9 mouse cellular contexts compared by ENCODE assay signal in the genomic region with DNA sequence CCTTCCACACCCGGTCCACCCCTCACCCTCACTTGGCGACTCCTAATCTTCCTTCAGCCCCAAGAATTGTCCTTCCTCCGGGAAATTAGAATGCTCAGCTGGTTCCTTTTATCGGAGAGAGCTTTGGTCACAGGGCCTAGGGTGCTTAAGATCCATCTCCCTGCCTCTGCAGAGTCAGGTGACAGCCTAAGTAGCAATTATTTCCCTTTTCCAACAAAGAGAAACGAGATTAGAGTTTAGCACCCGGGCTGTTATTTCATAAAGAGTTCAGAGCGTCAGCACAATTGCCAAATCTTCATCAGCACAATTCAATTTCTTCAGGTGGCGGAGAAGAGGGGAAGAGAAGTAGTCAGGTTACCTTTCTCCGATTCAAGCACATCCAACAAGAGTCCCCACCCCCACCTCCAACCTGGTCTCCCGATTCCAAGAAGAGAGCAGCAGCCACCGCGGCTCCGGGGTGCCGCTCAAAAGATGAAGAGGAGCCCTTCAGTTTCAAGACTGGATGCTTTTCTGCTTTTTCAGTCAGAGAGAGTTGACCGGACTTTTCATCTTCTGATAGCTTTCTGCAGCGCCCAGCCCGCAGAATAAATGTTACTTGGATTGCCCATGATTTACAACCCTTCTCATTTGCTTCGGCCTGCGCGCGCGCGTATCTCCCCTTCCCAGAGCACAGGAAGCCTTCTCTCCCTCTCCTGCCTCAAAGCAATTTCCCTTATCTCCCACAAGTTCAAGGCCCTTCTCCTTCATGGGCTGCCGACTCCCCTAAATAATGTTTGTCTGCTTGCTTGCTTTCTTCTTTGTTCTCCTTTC. TPM values are rescaled to one million over a fixed set of nuclear protein-coding genes. Genes with fewer than 3 reads are reported as not detected.
A peak's percentile ranks its signal among the peaks of the same experiment; 100 is the strongest.
DNase-seq lines count a peak whose midpoint lies in the region; ATAC-seq and TF ChIP-seq lines count a peak whose summit lies in the region.
"Had no signal": no experiment of that assay in that cellular context is flagged by ENCODE, and none has a peak within 500 bp of the region (broad histone marks: within the 10 kb centered on the region; RNA-seq: fewer than 3 reads in every experiment).

No protein-coding gene starts in this region.

- ATAC-seq in cerebellum, adult (ENCODE audit: insufficient number of reproducible peaks, low FRiP score, low TSS enrichment), result no peak

- TF ChIP-seq CTCF in testis, adult 2 months (IDR thresholded peaks at IDR 0.05; ENCODE audit: control insufficient read depth, insufficient read depth, insufficient replicate concordance, low read depth, low read length), result no peak

- no peak overlapping the region for H3K27ac ChIP-seq in testis, adult 2 months (ENCODE audit: control insufficient read depth, insufficient read depth, low read depth, low read length)

- H3K27me3 ChIP-seq in testis, adult 2 months (ENCODE audit: control insufficient read depth, insufficient read depth, low read length), result no peaks in the 10 kb centered on the region

- H3K4me1 ChIP-seq in testis, adult 2 months (ENCODE audit: control insufficient read depth, insufficient read depth, low read length), result peaks cover 9% of the 10 kb centered on the region

- DNase-seq in adrenal gland, adult (ENCODE audit: inconsistent age in 2 of 2, low spot score in 1 of 2), result peak; percentile 14 to 55
- DNase-seq in adrenal gland, postnatal 4 days (ENCODE audit: low spot score in 2 of 2), result no peak
- DNase-seq in testis, postnatal 14 days (ENCODE audit: low spot score), result no peak
- DNase-seq in liver, result peak; percentile 20
- no peak for DNase-seq in layer of hippocampus, postnatal 25 days (ENCODE audit: extremely low spot score in 1 of 2, low spot score in 1 of 2)
- DNase-seq in right cerebral cortex, adult 2 months (ENCODE audit: low spot score in 2 of 2), result no peak
- DNase-seq: gastrocnemius, postnatal 36 days had no signal

- peak overlapping the region; percentile 47 for H3K4me3 ChIP-seq in testis, adult 2 months (ENCODE audit: control insufficient read depth, low read depth, low read length)

- H3K36me3 ChIP-seq in testis, adult 2 months (ENCODE audit: control insufficient read depth, insufficient read depth, low read length), result no peaks in the 10 kb centered on the region

- no peak for TF ChIP-seq POLR2A in testis, adult 2 months (IDR thresholded peaks at IDR 0.05; ENCODE audit: control insufficient read depth, low read depth, low read length)

RNA-seq across cellular contexts. Expression of a gene that starts 26.7 kb away (rescaled TPM):
- 10 to 100 TPM; 55.2 to 68.1 TPM for total RNA-seq in adrenal gland, postnatal 4 days (2021)
- polyA plus RNA-seq in testis, adult 2 months (2012; rRNA removed), result 36.7 and 42.2 TPM in 2 replicates
- 100 to 1,000 TPM; 244 to 253 TPM for total RNA-seq in layer of hippocampus, postnatal 25 days (2021)

Comparison
In these comparisons a context has a peak if more than half of its experiments do, and no peak if none do; other contexts are left out.
1. DNase-seq: peak in adrenal gland, adult (2 of 2) and liver (single experiment); none in adrenal gland, postnatal 4 days (0 of 2), testis, postnatal 14 days (single experiment), layer of hippocampus, postnatal 25 days (0 of 2) and right cerebral cortex, adult 2 months (0 of 2).